Mouse (Mus musculus) spleen, adult 18-20 months (tissue): Measurements from ENCODE around the gene Prkaca.
A peak's percentile ranks its signal among the peaks of the same experiment; 100 is the strongest.
"Not testable (repeated sequence)": the region's sequence is repeated elsewhere in the genome, so short reads cannot be mapped to it uniquely, and the experiment has no call there.

Source experiments
- DNase-seq, 2 experiments: peaks; one replicate each; pipeline ENCODE4 v3.0.0; 2022; ENCODE audit warnings: mixed read lengths in 2 of 2

The Prkaca gene

GRCm38 (mm10) chr8:83976779-83977350 lies 4.1 kb downstream of the Prkaca start:
- no peak for DNase-seq

GRCm38 (mm10) chr8:83977646-83978045 lies 4.9 kb downstream of the Prkaca start:
- no peak for DNase-seq

GRCm38 (mm10) chr8:83978200-83978599 lies 5.4 kb downstream of the Prkaca start:
- DNase-seq, result no peak

- DNase-seq, result no peak
Measured at GRCm38 (mm10) chr8:83980250-83980649, 7.5 kb downstream of the Prkaca start.

- no peak for DNase-seq
Measured at GRCm38 (mm10) chr8:83980845-83981244, 8.1 kb downstream of the Prkaca start.

GRCm38 (mm10) chr8:83981533-83981932 lies 8.7 kb downstream of the Prkaca start:
- no peak for DNase-seq

GRCm38 (mm10) chr8:83982449-83982848 lies 9.7 kb downstream of the Prkaca start:
- no peak for DNase-seq

GRCm38 (mm10) chr8:83983222-83983621 lies 10.4 kb downstream of the Prkaca start:
- DNase-seq, result not testable (repeated sequence)

- no peak for DNase-seq
Measured at GRCm38 (mm10) chr8:83989243-83989642, 16.4 kb downstream of the Prkaca start.

GRCm38 (mm10) chr8:83990170-83990569 lies 17.4 kb downstream of the Prkaca start:
- no peak for DNase-seq

- DNase-seq, result no peak
Measured at GRCm38 (mm10) chr8:83992488-83992887, 19.7 kb downstream of the Prkaca start.

GRCm38 (mm10) chr8:83994030-83994429 lies 21.2 kb downstream of the Prkaca start:
- DNase-seq, result no peak

GRCm38 (mm10) chr8:83995973-83996372 lies 23.2 kb downstream of the Prkaca start:
- DNase-seq, result no peak

GRCm38 (mm10) chr8:83996567-83997505 lies 24.0 kb downstream of the Prkaca start:
- DNase-seq, result peak; percentile 82 to 83

GRCm38 (mm10) chr8:83997511-83998141 lies 24.8 kb downstream of the Prkaca start, which contains the start of gene Samd1:
Samd1 (plus strand) TSS chr8:83997672.
- peak; percentile 47 to 67 for DNase-seq

GRCm38 (mm10) chr8:83998231-83999056 lies 25.7 kb downstream of the Prkaca start:
- peak; percentile 61 to 73 for DNase-seq

- DNase-seq, result no peak
Measured at GRCm38 (mm10) chr8:83999057-83999705, 26.4 kb downstream of the Prkaca start.

- no peak for DNase-seq
Measured at GRCm38 (mm10) chr8:83999825-84000224, 27.0 kb downstream of the Prkaca start.

GRCm38 (mm10) chr8:84001281-84002000 lies 28.6 kb downstream of the Prkaca start, which contains the start of gene 1700067K01Rik:
1700067K01Rik (plus strand) TSS chr8:84001502.
- DNase-seq, result no peak

GRCm38 (mm10) chr8:84002957-84003611 lies 30.3 kb downstream of the Prkaca start:
- DNase-seq, result no peak
